Mouse (Mus musculus) limb, embryonic 13.5 days (tissue): ENCODE data around the gene Herc4. TPM values are rescaled to one million over a fixed set of nuclear protein-coding genes. Genes with fewer than 3 reads are reported as not detected.
"Not testable (repeated sequence)": the region's sequence is repeated elsewhere in the genome, so short reads cannot be mapped to it uniquely, and the experiment has no call there.

Experiments
- ATAC-seq: fragments of 200-750 bp; cut with Nextera tagmentation; 2 replicates; pipeline ENCODE4 v1.8.0; 2017; ENCODE audit warnings: low read depth, moderate number of reproducible peaks, moderate TSS enrichment; ENCODE audit not compliant: low FRiP score
- H3K27ac ChIP-seq: fragments of 300-500 bp; sonication (generic); 2 replicates; pipeline ENCODE4 v1.5.1; 2015; ENCODE audit warnings: inconsistent platforms, mild to moderate bottlenecking, moderate library complexity
- H3K27me3 ChIP-seq: fragments of 300-500 bp; sonication (generic); 2 replicates; pipeline ENCODE4 v1.6.1; 2015; ENCODE audit warnings: mild to moderate bottlenecking, inconsistent platforms
- H3K36me3 ChIP-seq: fragments of 300-500 bp; sonication (generic); 2 replicates; pipeline ENCODE4 v1.6.1; 2015; ENCODE audit warnings: inconsistent platforms, mild to moderate bottlenecking, moderate library complexity
- H3K4me1 ChIP-seq: fragments of 300-500 bp; sonication (generic); 2 replicates; pipeline ENCODE4 v1.6.1; 2015; ENCODE audit warnings: inconsistent platforms
- H3K4me2 ChIP-seq: fragments of 300-500 bp; sonication (generic); replicated peaks from 2 replicates; pipeline ENCODE4 v1.6.1; 2015; ENCODE audit warnings: inconsistent platforms, mild to moderate bottlenecking, moderate library complexity
- H3K4me3 ChIP-seq: fragments of 300-500 bp; sonication (generic); 2 replicates; pipeline ENCODE4 v1.5.1; 2015; ENCODE audit warnings: moderate library complexity, mild to moderate bottlenecking, inconsistent platforms
- H3K9ac ChIP-seq: fragments of 300-500 bp; sonication (generic); 2 replicates; pipeline ENCODE4 v1.6.1; 2015; ENCODE audit warnings: mild to moderate bottlenecking, inconsistent platforms
- H3K9me3 ChIP-seq: fragments of 300-500 bp; sonication (generic); 2 replicates; pipeline ENCODE4 v1.6.1; 2016; ENCODE audit warnings: inconsistent platforms
- WGBS: fragments of 180-500 bp; shearing (Covaris S2); methylation state at CpG from one replicate; pipeline ENCODE4 v1.1.7; 2015; 5-methylcytosine and 5-hydroxymethylcytosine counted together
- polyA plus RNA-seq: library from polyadenylated mRNA; unstranded; fragments of >200 nt; fragmentation: Nextera tagmentation; extraction: Ambion mirVana; gene quantifications from 2 replicates; pipeline ENCODE4 v1.2.1, GENCODE M21; 2015

Gene Herc4
- polyA plus RNA-seq, 1 experiment from 2014 or later, result 38.7 TPM

- Histone ChIP-seq H3K27ac (no peak overlapping the region), H3K27me3 (no peaks in the 10 kb centered on the region), H3K4me3 (peak overlapping the region; percentile 77), H3K9ac (peak overlapping the region; percentile 95), H3K36me3 (peaks cover 32% of the 10 kb centered on the region), H3K4me2 (peak overlapping the region; percentile 79), H3K4me1 (peaks cover 24% of the 10 kb centered on the region), H3K9me3 (no peaks in the 10 kb centered on the region)
- WGBS, result 42% methylated on average over 13 of the region's 13 CpGs
- no peak for ATAC-seq
Measured at GRCm38 (mm10) chr10:63336901-63337300, 93.3 kb downstream of the Herc4 start.

- peak overlapping the region; percentile 79 for H3K4me2 ChIP-seq
- 22% methylated on average over 5 of the region's 5 CpGs for WGBS
- H3K4me3 ChIP-seq, result peak overlapping the region; percentile 77
- H3K27ac ChIP-seq, result no peak overlapping the region
- no peaks in the 10 kb centered on the region for H3K27me3 ChIP-seq
- H3K9me3 ChIP-seq, result no peaks in the 10 kb centered on the region
- H3K9ac ChIP-seq, result peak overlapping the region; percentile 95
- peaks cover 30% of the 10 kb centered on the region for H3K36me3 ChIP-seq
- ATAC-seq, result no peak
- H3K4me1 ChIP-seq, result peaks cover 24% of the 10 kb centered on the region
Measured at GRCm38 (mm10) chr10:63337326-63337725, 93.7 kb downstream of the Herc4 start.

- WGBS, result 1% methylated on average over 98 of the region's 113 CpGs
Measured at GRCm38 (mm10) chr10:63337951-63338836, 94.6 kb downstream of the Herc4 start.

GRCm38 (mm10) chr10:63338914-63339643, 95.5 kb downstream of the Herc4 start:
- Histone ChIP-seq H3K9ac (peak overlapping the region; percentile 95), H3K27me3 (no peaks in the 10 kb centered on the region), H3K4me1 (peaks cover 24% of the 10 kb centered on the region), H3K4me3 (peak overlapping the region; percentile 77), H3K9me3 (no peaks in the 10 kb centered on the region), H3K4me2 (peak overlapping the region; percentile 79), H3K36me3 (peaks cover 13% of the 10 kb centered on the region), H3K27ac (peak overlapping the region; percentile 94)
- peak; percentile 96 for ATAC-seq
- WGBS, result under 1% methylated on average over 61 of the region's 74 CpGs

More at GRCm38 (mm10) chr10:63337951-63338836, 94.6 kb downstream of the Herc4 start:
- Histone ChIP-seq H3K9ac (peak overlapping the region; percentile 95), H3K27ac (peak overlapping the region; percentile 94), H3K27me3 (no peaks in the 10 kb centered on the region), H3K4me3 (peak overlapping the region; percentile 77), H3K4me2 (peak overlapping the region; percentile 79), H3K9me3 (no peaks in the 10 kb centered on the region), H3K36me3 (peaks cover 22% of the 10 kb centered on the region), H3K4me1 (peaks cover 24% of the 10 kb centered on the region)
- peak; percentile 77 for ATAC-seq

GRCm38 (mm10) chr10:63341351-63341750, 97.7 kb downstream of the Herc4 start:
- no peaks in the 10 kb centered on the region for H3K9me3 ChIP-seq
- H3K4me1 ChIP-seq, result peaks cover 18% of the 10 kb centered on the region
- no peak overlapping the region for H3K4me2 ChIP-seq
- 83% methylated on average over 2 of the region's 2 CpGs for WGBS
- no peak overlapping the region for H3K4me3 ChIP-seq
- no peak for ATAC-seq
- no peaks in the 10 kb centered on the region for H3K27me3 ChIP-seq
- no peaks in the 10 kb centered on the region for H3K36me3 ChIP-seq
- H3K9ac ChIP-seq, result no peak overlapping the region
- no peak overlapping the region for H3K27ac ChIP-seq

GRCm38 (mm10) chr10:63344751-63345150, 101.1 kb downstream of the Herc4 start:
- Histone ChIP-seq H3K9ac (no peak overlapping the region), H3K4me1 (peaks cover under 1% of the 10 kb centered on the region; the same call in 1 of the 2 replicates), H3K27me3 (no peaks in the 10 kb centered on the region), H3K9me3 (no peaks in the 10 kb centered on the region), H3K4me3 (no peak overlapping the region), H3K27ac (no peak overlapping the region), H3K4me2 (no peak overlapping the region), H3K36me3 (no peaks in the 10 kb centered on the region)
- no peak for ATAC-seq
- WGBS, result 97% methylated on average over 3 of the region's 3 CpGs

GRCm38 (mm10) chr10:63348291-63348690, 104.7 kb downstream of the Herc4 start:
- 62% methylated on average over 3 of the region's 3 CpGs for WGBS
- Histone ChIP-seq H3K4me1 (no peaks in the 10 kb centered on the region), H3K27me3 (no peaks in the 10 kb centered on the region), H3K4me2 (no peak overlapping the region), H3K27ac (no peak overlapping the region), H3K4me3 (no peak overlapping the region), H3K9ac (no peak overlapping the region), H3K36me3 (no peaks in the 10 kb centered on the region), H3K9me3 (no peaks in the 10 kb centered on the region)
- ATAC-seq, result no peak

GRCm38 (mm10) chr10:63350666-63351065, 107.1 kb downstream of the Herc4 start:
- Histone ChIP-seq H3K4me2 (no peak overlapping the region), H3K27me3 (no peaks in the 10 kb centered on the region), H3K9me3 (no peaks in the 10 kb centered on the region; the same call in 1 of the 2 replicates), H3K27ac (no peak overlapping the region), H3K9ac (no peak overlapping the region), H3K36me3 (no peaks in the 10 kb centered on the region), H3K4me1 (no peaks in the 10 kb centered on the region), H3K4me3 (no peak overlapping the region)
- 83% methylated on average over 7 of the region's 7 CpGs for WGBS
- no peak for ATAC-seq

- WGBS, result 86% methylated on average over 7 of the region's 7 CpGs
- not testable (repeated sequence) for H3K27ac ChIP-seq, H3K36me3 ChIP-seq, H3K9me3 ChIP-seq, H3K4me1 ChIP-seq, H3K9ac ChIP-seq, ATAC-seq, H3K4me3 ChIP-seq, H3K27me3 ChIP-seq, H3K4me2 ChIP-seq
Measured at GRCm38 (mm10) chr10:63351099-63351498, 107.5 kb downstream of the Herc4 start.

- no peaks in the 10 kb centered on the region for H3K4me1 ChIP-seq
Measured at GRCm38 (mm10) chr10:63352111-63352510, 108.5 kb downstream of the Herc4 start.

GRCm38 (mm10) chr10:63360502-63360901, 116.9 kb downstream of the Herc4 start:
- no peaks in the 10 kb centered on the region for H3K4me1 ChIP-seq
- ATAC-seq, result no peak
- no peak overlapping the region for H3K4me3 ChIP-seq
- H3K27ac ChIP-seq, result no peak overlapping the region
- no peaks in the 10 kb centered on the region; the same call in 1 of the 2 replicates for H3K9me3 ChIP-seq
- H3K36me3 ChIP-seq, result no peaks in the 10 kb centered on the region
- H3K27me3 ChIP-seq, result no peaks in the 10 kb centered on the region
- no peak overlapping the region for H3K4me2 ChIP-seq
- H3K9ac ChIP-seq, result no peak overlapping the region
- WGBS, result 78% methylated on average over 1 of the region's 1 CpGs

More at GRCm38 (mm10) chr10:63352111-63352510, 108.5 kb downstream of the Herc4 start:
- Histone ChIP-seq H3K4me2 (no peak overlapping the region), H3K36me3 (no peaks in the 10 kb centered on the region), H3K4me3 (no peak overlapping the region), H3K9ac (no peak overlapping the region), H3K27ac (no peak overlapping the region), H3K9me3 (no peaks in the 10 kb centered on the region; the same call in 1 of the 2 replicates), H3K27me3 (no peaks in the 10 kb centered on the region)
- ATAC-seq, result no peak
- WGBS, result 84% methylated on average over 5 of the region's 5 CpGs

- Histone ChIP-seq H3K9me3 (no peaks in the 10 kb centered on the region; the same call in 1 of the 2 replicates), H3K4me2 (peak overlapping the region; percentile 19), H3K9ac (no peak overlapping the region), H3K4me3 (no peak overlapping the region), H3K27ac (no peak overlapping the region), H3K4me1 (no peaks in the 10 kb centered on the region; the same call in 1 of the 2 replicates), H3K36me3 (no peaks in the 10 kb centered on the region), H3K27me3 (no peaks in the 10 kb centered on the region)
- 60% methylated on average over 7 of the region's 7 CpGs for WGBS
- ATAC-seq, result no peak
Measured at GRCm38 (mm10) chr10:63365918-63366455, 122.4 kb downstream of the Herc4 start.
